Mouse (Mus musculus) midbrain, postnatal 0 days (tissue): ENCODE data around the gene Fbxw9. TPM values are rescaled to one million over a fixed set of nuclear protein-coding genes. Genes with fewer than 3 reads are reported as not detected.

Experiments
- ATAC-seq: fragments of 200-750 bp; cut with Nextera tagmentation; 2 replicates; pipeline ENCODE4 v1.8.0; 2017; ENCODE audit warnings: moderate number of reproducible peaks, mild to moderate bottlenecking, moderate TSS enrichment, moderate library complexity; ENCODE audit not compliant: low FRiP score
- DNase-seq: peaks from one replicate; pipeline ENCODE4 v3.0.0-alpha.2; 2015; ENCODE audit warnings: low spot score
- H3K27ac ChIP-seq: fragments of 300-500 bp; sonication (generic); 2 replicates; pipeline ENCODE4 v1.5.1; 2014; ENCODE audit warnings: low read depth, mild to moderate bottlenecking, low read length, mixed read lengths
- H3K27me3 ChIP-seq: fragments of 300-500 bp; sonication (generic); 2 replicates; pipeline ENCODE4 v1.6.1; 2014; ENCODE audit warnings: low read length, control low read depth, mixed read lengths; ENCODE audit not compliant: insufficient read depth
- H3K36me3 ChIP-seq: fragments of 300-500 bp; sonication (generic); 2 replicates; pipeline ENCODE4 v1.6.1; 2014; ENCODE audit warnings: low read length, control low read depth, mixed read lengths; ENCODE audit not compliant: insufficient read depth
- H3K4me1 ChIP-seq: fragments of 300-500 bp; sonication (generic); 2 replicates; pipeline ENCODE4 v1.6.1; 2014; ENCODE audit warnings: mild to moderate bottlenecking, control low read depth, antibody characterized with exemption, low read length, mixed read lengths; ENCODE audit not compliant: insufficient read depth
- H3K4me2 ChIP-seq: fragments of 300-500 bp; sonication (generic); 2 replicates; pipeline ENCODE4 v1.6.1; 2014; ENCODE audit warnings: low read depth, mild to moderate bottlenecking, low read length, mixed read lengths; ENCODE audit not compliant: poor library complexity, severe bottlenecking
- H3K4me3 ChIP-seq: fragments of 300-500 bp; sonication (generic); 2 replicates; pipeline ENCODE4 v1.5.1; 2014; ENCODE audit warnings: low read depth, mild to moderate bottlenecking, low read length, moderate library complexity
- H3K9ac ChIP-seq: fragments of 300-500 bp; sonication (generic); replicated peaks from 2 replicates; pipeline ENCODE4 v1.6.1; 2014; ENCODE audit warnings: mild to moderate bottlenecking, low read length, moderate library complexity, mixed read lengths; ENCODE audit not compliant: poor library complexity, severe bottlenecking
- H3K9me3 ChIP-seq: fragments of 300-500 bp; sonication (generic); 2 replicates; pipeline ENCODE4 v1.6.1; 2016; ENCODE audit warnings: low read length, control low read depth
- CTCF ChIP-seq: IDR thresholded peaks from 2 replicates; pipeline ENCODE4 v1.5.1; 2016; ENCODE audit warnings: antibody characterized with exemption, mild to moderate bottlenecking
- WGBS: fragments of 180-500 bp; shearing (Covaris S2); extraction: QIAGEN DNeasy Blood & Tissue Kit; methylation state at CpG from one replicate; pipeline ENCODE4 v1.1.7; 2014; 5-methylcytosine and 5-hydroxymethylcytosine counted together
- polyA plus RNA-seq: library from polyadenylated mRNA; unstranded; fragments of >200 nt; fragmentation: Nextera tagmentation; extraction: Ambion mirVana; gene quantifications from 2 replicates; pipeline ENCODE4 v1.2.1, GENCODE M21; 2015
- total RNA-seq: library from RNA; depleted of rRNA; stranded (reverse); fragments of >200 nt; gene quantifications from 2 replicates; pipeline ENCODE4 v1.2.3, GENCODE M21; 2014

Fbxw9 gene
- total and polyA plus RNA-seq, 2 experiments from 2014 or later, result 92.1 to 113 TPM

DNA sequence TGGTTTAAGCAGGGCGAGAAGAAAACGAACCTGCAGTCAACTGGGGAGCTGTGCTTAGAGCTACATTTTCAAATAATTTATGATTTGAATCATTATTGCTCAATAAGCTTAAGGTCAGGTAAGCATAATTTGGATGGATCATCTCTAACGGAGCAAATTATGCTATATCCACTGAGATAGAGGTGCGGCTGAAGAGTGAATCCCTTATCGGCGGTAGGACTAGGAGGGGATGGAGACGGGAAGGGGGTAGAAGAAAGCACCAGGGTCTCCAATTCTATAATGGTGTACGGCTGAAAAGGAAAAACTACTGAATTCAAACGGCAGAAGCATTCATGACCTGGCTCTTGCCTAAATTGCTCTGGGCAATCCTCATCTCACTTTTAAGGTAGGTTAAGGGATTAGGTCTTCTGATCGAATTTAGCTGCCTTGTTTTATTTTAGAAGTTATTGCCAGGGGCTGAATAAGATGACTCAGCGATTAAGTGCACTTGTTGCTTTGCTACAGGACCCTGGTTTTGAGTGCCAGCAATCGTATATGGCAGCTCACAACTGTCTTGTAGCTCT lies 24.6 kb upstream of the Fbxw9 start:
- H3K27me3 ChIP-seq, result no peaks in the 10 kb centered on the region
- peaks cover 5% of the 10 kb centered on the region; the same call in 1 of the 2 replicates for H3K4me1 ChIP-seq
- no peaks in the 10 kb centered on the region for H3K9me3 ChIP-seq
- DNase-seq, result no peak
- no peak for TF ChIP-seq CTCF
- no peak overlapping the region for H3K27ac ChIP-seq
- peak overlapping the region; percentile 88 for H3K4me3 ChIP-seq
- ATAC-seq, result no peak
- peak overlapping the region; percentile 80 for H3K4me2 ChIP-seq
- H3K9ac ChIP-seq, result no peak overlapping the region
- 6% methylated on average over 12 of the region's 12 CpGs for WGBS
- H3K36me3 ChIP-seq, result peaks cover 16% of the 10 kb centered on the region

- peaks cover 16% of the 10 kb centered on the region for H3K36me3 ChIP-seq
- no peak for TF ChIP-seq CTCF
- ATAC-seq, result peak; percentile 6; the same call in 1 of the 2 replicates
- peak overlapping the region; percentile 95 for H3K9ac ChIP-seq
- 1% methylated on average over 15 of the region's 15 CpGs for WGBS
- DNase-seq, result peak; percentile 9
- no peaks in the 10 kb centered on the region for H3K9me3 ChIP-seq
- H3K4me3 ChIP-seq, result peak overlapping the region; percentile 88
- H3K4me1 ChIP-seq, result peaks cover 5% of the 10 kb centered on the region; the same call in 1 of the 2 replicates
- no peaks in the 10 kb centered on the region for H3K27me3 ChIP-seq
- peak overlapping the region; percentile 96 for H3K27ac ChIP-seq
- peak overlapping the region; percentile 80 for H3K4me2 ChIP-seq
Measured at GRCm38 (mm10) chr8:85035728-85036310, 24.0 kb upstream of the Fbxw9 start.

GRCm38 (mm10) chr8:85036381-85036717 lies 23.5 kb upstream of the Fbxw9 start:
- WGBS, result 0% methylated on average over 9 of the region's 9 CpGs
- H3K27me3 ChIP-seq, result no peaks in the 10 kb centered on the region
- TF ChIP-seq CTCF, result no peak

GRCm38 (mm10) chr8:85036718-85037365 lies 23.0 kb upstream of the Fbxw9 start, which contains the start of gene Tnpo2:
Gene Tnpo2, plus strand, starts transcription at chr8:85036915.
- Histone ChIP-seq H3K36me3 (peaks cover 13% of the 10 kb centered on the region), H3K27ac (peak within 1 kb of the TSS; percentile 96), H3K9me3 (no peaks in the 10 kb centered on the region), H3K4me3 (peak within 1 kb of the TSS; percentile 88), H3K9ac (peak within 1 kb of the TSS; percentile 95), H3K4me2 (peak within 1 kb of the TSS; percentile 98), H3K27me3 (no peaks in the 10 kb centered on the region), H3K4me1 (peaks cover 5% of the 10 kb centered on the region; the same call in 1 of the 2 replicates)
- ATAC-seq, result peak; percentile 93
- no peak for TF ChIP-seq CTCF
- WGBS, result under 1% methylated on average over 59 of the region's 59 CpGs
- peak; percentile 99 for DNase-seq

More at GRCm38 (mm10) chr8:85036381-85036717, 23.5 kb upstream of the Fbxw9 start:
- ATAC-seq (peak; percentile 41; the same call in 1 of the 2 replicates), DNase-seq (no peak)
- Histone ChIP-seq H3K36me3 (peaks cover 17% of the 10 kb centered on the region), H3K4me2 (peak overlapping the region; percentile 80), H3K4me3 (peak overlapping the region; percentile 88), H3K4me1 (peaks cover 5% of the 10 kb centered on the region; the same call in 1 of the 2 replicates), H3K9me3 (no peaks in the 10 kb centered on the region), H3K9ac (peak overlapping the region; percentile 95), H3K27ac (peak overlapping the region; percentile 96)

DNA sequence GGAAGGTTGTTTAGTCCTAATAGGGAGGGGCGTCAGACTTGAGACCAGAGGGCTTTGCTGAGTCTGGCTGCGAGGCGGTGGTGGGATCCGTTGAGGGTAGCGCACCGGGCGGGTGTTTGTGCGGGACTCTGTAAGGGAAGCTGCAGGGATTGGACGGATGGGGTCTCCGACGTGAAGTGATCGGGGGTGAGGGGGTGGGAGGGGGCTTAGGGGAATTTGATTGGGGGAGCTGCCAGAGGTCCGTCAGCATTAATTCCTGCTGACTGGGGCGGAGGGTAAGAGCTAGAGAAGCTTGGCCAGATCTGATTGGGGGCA lies 22.5 kb upstream of the Fbxw9 start:
- H3K9me3 ChIP-seq, result no peaks in the 10 kb centered on the region
- peaks cover 12% of the 10 kb centered on the region for H3K36me3 ChIP-seq
- H3K4me2 ChIP-seq, result peak overlapping the region; percentile 98
- H3K9ac ChIP-seq, result peak overlapping the region; percentile 95
- DNase-seq (peak; percentile 62), ATAC-seq (peak; percentile 73)
- peak overlapping the region; percentile 88 for H3K4me3 ChIP-seq
- H3K4me1 ChIP-seq, result peaks cover 5% of the 10 kb centered on the region; the same call in 1 of the 2 replicates
- WGBS, result 0% methylated on average over 13 of the region's 14 CpGs
- H3K27ac ChIP-seq, result peak overlapping the region; percentile 96
- TF ChIP-seq CTCF, result no peak
- H3K27me3 ChIP-seq, result no peaks in the 10 kb centered on the region
